Mouse (Mus musculus) mouse embryonic stem cell (cell line): Measurements from ENCODE around the gene Pitx3.

Experiments
- in situ Hi-C, 2 experiments: fragments of 300-500 bp; cut with MboI; formaldehyde crosslinking; loops; 1 replicate in 1 of 2; 3 replicates in 1 of 2; pipeline ENCODE4 v1.14.3; 2019 to 2020; ENCODE audit warnings: low sequenced_read_pairs in 2 of 2, low pct_unique_long_range_greater_than_20kb in 1 of 2, mixed read lengths in 1 of 2; ENCODE audit not compliant: unreplicated experiment in 1 of 2

Pitx3 gene

DNA sequence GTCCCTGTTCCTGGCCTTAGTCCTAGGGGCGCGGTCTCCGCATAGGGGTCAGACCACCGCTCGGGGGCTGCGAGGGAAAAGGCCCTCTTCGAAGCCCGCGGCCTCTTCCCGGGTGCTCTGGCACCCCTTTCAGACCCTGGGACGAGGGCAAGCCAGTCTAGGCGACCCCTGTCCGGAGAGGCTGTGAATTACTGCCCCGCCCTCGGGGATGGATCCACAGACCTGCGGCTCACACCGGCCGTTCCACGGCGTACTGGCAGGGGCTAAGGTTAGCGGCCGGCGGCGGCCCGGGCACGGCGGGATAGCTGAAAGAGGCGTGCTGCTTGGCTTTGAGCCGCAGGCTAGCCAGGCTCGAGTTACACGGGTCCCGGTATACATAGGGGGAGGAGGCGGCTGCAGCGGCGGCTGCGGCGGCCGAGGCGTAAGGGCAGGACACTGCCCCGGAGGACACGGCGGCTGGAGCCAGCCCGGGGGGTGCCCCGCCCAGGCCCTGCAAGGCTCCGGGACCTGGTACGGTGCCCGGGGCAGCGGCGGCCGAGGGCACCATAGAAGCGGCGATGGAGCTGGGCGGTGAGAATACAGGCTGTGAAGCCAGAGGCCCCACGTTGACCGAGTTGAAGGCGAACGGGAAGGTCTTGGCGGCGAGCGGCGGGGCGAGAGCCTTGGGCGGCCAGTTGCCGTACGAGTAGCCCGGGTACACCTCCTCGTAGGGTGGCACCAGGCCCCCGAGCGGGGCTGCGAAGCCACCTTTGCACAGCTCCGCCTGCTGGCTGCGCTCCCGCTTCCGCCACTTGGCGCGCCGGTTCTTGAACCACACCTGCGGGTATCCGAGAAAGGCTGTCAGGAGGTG lies 12.1 kb downstream of the Pitx3 start:
- in situ Hi-C loops, result loop anchor here in 1 of 2 experiments (10.0 kb wide), 2 partner anchors 119 to 169 kb away; partner anchors contain the start of gene Nfkb2

DNA sequence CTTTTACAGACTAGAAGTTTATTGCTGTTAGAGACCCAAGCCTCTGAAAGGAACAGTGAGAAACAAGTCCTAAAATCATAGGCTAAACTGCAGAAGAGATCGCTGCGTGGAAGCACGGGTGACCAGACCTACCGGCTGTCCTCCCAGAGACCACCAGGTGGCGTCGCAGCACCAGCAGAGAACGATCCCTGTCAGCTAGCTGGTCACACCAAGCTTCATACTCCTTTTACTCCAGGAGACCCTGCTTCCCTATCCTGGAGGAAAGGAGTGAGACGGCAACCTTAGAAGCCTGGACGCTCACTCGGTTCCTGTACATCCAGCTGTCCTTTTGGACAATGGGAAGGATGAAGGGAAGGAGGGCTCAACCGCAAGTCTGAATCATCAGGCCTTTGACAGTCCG lies 12.8 kb downstream of the Pitx3 start:
- in situ Hi-C loops, result loop anchor here in 1 of 2 experiments (10.0 kb wide), 2 partner anchors 120 to 170 kb away; partner anchors contain the start of gene Nfkb2

DNA sequence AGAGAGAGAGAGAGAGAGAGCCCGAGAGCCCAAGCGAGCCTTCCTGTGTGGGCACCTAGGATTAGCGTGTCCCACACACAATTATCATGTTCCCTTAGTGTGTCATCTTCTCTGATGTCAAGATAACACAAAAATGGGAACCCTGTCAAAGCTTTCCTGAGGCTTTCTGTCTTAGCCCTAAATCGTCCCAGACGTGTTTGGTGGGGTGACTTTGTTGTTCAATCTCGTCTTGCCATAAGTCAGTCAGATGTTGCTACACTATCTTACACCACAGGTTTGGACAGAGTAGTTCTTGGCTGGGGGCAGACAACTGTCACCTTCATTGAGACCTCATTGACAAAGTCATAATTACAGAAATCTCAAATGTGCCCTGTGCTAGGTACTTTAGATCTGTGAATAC lies 15.5 kb downstream of the Pitx3 start:
- in situ Hi-C loops, result loop anchor here in 1 of 2 experiments (10.0 kb wide), 2 partner anchors 122 to 172 kb away; partner anchors contain the start of gene Nfkb2

DNA sequence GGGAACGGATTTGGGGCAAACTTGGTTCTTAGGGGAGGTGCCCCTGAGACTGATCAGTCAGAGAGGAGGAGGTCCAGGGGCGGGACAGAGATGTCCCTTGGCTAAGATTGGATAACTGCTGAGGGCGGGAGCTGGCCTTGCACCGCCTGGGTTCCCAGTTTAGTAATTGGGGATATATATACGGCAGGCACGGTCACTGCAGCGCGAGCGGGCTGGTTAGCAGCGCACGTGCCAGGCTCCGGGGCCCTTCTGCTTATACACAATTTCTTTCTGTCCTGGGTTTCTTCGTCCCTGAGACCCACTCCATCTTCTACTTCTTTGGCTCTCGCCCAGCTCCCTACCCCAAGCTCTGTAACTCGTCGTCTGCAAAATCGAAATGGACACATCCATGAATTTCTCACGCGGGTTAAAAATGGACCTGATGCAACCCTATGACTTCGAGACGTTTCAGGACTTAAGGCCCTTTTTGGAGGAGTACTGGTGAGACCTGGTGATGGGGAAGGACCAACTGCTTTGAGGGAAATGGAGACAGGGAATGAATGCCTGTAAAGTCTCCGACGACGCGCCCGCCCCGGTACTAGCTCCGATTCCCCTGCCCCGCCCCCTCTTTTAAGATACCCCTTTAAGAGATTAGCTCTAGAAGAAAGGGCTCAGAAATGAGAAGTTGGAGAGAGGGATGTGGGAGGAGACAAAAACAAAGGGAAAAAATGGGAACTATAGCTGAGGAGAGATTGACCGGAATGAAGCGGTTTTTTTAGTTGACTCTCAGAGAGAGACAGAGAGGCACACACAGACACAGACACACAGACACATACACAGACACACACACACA lies 16.2 kb downstream of the Pitx3 start, which contains the start of gene Elovl3:
TSS of gene Elovl3 (plus strand) at position 204 of the 832 bp plus-strand sequence.
- in situ Hi-C loops, result loop anchor here in 1 of 2 experiments (10.0 kb wide), 2 partner anchors 123 to 173 kb away; partner anchors contain the start of gene Nfkb2

DNA sequence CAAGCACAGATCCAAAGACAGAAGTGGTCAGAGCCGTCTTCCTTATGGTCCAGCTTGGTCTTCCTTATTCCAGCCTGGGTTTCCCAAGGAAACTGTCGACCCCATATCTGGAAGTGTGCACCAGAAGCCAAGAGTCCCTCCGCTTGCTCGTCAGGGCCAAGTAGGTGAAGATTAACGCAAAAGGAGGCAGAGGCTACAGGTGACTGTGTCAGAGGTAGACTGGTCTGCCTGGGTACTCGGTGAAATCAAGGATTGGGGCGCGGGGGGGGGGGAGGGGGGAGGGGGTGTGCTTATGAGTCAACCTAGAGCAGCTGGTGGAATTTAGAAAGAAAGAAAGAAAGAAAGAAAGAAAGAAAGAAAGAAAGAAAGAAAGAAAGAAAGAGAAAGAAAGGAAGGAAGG lies 16.8 kb downstream of the Pitx3 start:
- in situ Hi-C loops, result loop anchor here in 1 of 2 experiments (10.0 kb wide), 2 partner anchors 124 to 174 kb away; partner anchors contain the start of gene Nfkb2

DNA sequence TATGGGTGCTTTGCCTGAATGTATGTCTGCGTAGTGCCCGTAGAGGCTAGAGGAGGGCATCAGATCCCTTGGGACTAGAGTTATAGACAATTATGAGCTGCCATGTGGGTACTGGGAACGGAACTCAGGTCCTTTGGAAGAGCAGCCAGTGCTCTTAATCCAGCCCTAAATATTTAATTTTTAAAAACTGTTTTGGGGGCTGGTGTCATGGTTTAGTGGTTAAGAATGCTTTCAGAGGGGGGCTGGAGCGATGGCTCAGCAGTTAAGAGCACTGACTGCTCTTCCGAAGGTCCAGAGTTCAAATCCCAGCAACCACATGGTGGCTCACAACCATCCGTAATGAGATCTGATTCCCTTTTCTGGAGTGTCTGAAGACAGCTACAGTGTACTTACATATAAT lies 18.4 kb downstream of the Pitx3 start:
- in situ Hi-C loops, result loop anchor here in 1 of 2 experiments (10.0 kb wide), 2 partner anchors 125 to 175 kb away; partner anchors contain the start of gene Nfkb2

DNA sequence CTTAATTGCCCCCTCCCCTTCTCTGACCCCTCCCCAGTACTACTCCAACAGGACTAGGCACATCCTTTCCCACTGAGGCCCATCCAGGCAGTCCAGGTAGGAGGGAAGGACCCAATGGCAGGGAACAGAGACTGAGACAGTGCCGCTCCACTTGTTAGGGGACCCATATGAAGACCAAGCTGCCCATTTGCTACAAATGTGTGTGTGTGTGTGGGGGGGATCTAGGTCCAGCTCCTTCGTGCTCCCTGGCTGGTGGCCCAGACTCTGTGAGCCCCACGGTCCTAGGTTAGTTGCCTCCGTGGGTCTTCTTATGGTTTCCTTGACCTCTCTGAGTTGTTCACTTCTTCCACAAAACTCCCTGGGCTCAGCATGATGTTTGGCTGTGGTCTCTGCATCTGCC lies 21.8 kb downstream of the Pitx3 start:
- in situ Hi-C loops, result no loop called here

DNA sequence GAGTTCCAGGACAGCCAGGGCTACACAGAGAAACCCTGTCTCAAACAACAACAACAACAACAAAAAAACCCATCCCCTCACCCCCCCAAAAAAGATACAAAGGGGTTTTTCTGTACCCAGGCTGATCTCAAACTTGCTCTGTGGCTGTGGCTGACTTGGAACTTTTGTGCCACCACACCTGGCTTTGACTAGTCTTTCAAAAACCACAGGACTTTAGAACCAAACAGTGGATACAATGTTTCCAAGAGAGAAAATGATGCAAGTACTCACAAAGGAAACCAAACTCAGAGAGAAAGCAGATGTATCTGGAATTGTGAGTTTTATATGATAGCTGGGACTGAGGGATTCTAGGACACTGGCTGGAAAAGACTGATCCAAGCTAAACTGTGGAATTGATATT lies 23.5 kb downstream of the Pitx3 start:
- in situ Hi-C loops, result no loop called here

DNA sequence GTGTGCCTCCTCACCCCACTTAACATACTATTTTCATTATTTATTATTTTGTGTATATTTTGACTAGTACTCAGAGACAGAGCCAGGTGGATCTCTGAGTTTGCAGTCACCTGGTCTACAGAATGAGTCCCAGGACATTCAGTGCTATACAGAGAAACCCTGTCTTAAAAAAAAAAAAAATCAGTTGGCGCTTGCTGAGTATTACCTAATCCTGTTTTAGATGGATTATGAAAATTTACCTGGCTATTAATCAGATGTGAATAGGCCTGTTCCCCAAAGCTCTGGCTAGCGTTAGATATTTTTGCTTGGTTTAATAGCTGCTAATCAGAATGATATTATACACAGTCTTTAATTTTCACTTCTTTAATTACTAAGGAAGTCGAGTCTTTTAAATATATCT lies 24.2 kb downstream of the Pitx3 start:
- in situ Hi-C loops, result no loop called here

DNA sequence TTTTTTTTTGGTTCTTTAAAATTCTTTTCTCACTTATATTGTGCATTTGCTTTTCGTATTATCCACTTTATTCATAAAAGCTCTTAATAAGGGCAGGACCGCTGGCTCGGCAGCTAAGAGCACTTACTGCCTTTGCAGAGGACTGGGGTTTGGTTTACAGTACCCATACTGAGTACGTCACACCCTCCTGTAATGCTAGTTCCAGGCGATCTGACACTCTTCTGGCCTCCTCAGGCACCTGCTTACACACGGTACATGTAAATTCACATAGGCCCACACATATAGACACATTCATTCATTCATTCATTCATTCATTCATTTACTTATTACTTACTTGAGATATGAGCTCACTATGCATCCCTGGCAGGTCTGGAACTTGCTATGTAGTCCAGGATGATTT lies 27.3 kb downstream of the Pitx3 start:
- in situ Hi-C loops, result no loop called here

DNA sequence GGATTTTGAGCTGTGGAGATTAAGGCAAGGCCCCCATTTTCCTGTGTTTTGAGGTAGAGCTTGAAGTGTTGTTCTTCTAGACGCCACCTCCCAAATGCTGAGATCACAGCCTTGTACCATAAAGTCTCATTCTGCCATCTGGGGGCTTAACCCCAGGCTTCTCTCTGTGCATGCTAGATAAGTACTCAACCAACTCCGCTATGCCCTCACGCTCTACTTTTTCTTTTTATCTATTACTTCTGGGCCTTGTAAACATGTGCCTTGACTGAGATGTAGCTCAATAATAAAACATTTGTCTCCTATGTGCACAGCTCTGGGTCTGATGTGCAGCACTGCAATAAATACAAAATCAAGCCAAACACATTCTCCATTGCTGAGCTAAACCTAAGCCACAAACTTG lies 28.7 kb downstream of the Pitx3 start:
- in situ Hi-C loops, result no loop called here

DNA sequence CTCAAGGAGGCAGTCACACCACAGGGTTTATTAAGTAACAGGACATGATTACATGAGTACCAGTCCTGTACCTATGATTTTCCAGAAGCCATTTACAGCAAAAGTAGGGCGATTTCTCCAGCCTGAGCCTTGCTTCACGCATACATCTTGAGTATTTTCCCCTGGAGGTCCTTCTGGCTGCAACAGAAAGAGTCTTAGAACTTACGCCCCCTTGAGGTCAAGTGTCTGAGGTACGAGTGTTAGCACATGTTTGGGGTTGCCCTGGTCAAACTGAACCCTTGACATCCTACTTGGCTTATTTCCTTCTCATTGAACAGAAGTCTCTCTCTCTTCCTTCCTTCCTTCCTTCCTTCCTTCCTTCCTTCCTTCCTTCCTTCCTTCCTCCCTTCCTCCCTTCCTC lies 33.5 kb downstream of the Pitx3 start:
- in situ Hi-C loops, result no loop called here

DNA sequence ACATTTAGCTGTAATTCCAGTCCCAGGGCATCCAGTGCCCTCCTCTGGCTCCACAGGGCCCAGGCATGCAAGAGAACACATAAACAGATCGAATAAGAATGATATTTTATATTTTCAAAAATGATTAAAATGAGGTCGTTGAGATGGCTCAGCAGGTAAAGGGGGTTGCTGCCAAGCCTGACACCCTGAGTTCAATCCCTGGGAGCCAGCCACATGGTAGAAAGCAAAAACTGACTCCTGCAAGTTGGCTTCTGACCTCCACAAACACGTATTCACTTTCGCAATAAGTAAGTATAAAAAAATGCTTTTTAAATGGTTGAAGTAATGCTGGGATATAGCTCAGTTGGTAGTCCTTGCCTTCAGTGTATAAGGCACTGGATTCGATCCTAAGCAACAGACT lies 37.3 kb downstream of the Pitx3 start:
- in situ Hi-C loops, result no loop called here

DNA sequence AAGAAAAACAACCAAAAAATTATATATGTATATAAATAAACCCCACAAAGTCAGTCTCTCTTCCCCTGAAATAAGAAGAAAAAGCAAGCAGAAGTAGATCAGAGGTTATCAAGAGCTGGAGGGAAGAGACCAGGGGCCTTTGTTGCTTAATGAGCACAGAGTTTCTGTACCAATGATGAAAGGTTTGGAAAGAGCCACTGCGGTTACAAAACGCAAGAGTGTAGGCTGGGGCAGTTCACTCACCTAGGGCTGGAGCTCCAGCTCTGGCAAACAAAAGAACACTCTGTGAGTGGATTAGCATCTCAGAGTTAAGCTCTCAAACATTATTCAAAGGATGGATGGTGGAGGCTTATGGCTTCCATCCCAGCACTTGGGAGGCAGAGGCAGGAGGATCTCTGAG lies 37.9 kb downstream of the Pitx3 start:
- in situ Hi-C loops, result no loop called here

DNA sequence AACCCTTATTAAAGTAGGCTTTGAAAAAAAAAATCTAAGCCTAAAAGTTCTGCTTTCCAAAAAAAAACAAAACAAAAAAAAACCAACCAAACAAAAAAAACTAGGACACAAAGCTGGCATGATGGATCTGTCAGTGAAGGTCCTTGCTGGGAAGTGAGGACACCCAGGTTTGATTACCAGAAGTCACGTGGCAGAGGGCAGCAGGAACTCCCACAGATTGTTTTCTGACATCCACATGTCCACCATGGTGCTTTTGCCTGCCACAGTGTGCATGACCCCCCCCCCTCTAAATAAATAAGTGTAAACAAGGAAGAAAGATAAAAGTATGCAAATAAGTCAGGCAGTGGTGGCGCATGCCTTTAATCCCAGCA lies 44.0 kb downstream of the Pitx3 start:
- in situ Hi-C loops, result no loop called here

DNA sequence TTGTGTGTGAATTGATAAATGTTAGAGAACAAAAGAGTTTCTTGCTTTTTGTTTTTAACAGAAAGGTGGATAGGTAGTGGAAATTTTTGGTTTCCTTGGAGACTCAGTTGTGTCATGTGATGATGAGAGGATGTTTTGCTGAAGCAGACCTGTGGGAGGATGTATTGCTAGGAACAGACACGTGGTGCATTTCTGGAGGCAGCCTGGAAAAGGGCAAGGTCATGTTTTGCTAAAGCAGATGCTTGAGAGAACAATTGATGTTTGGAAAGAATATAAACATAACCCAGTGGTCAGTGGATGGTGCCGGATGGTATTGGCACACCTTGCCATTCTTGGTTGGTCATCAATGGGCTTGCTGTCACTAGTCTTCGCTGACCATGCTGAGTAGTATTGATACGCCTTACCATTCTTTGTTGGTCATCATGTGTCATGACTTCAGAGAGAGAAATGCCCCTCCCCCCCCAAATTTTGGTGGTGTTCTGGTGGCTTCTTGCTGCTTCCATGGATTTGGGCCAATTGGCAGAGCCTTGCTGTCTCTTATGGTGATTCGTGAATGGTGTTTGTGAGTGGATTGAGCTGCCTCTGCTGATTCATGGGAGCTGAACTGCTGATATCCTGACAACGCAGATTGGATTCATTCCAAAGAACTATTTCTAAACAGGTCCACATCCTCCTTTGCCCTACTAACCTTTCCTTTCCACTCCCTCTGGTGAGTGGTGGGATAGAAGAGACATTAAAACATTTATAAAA lies 44.5 kb downstream of the Pitx3 start:
- in situ Hi-C loops, result no loop called here

DNA sequence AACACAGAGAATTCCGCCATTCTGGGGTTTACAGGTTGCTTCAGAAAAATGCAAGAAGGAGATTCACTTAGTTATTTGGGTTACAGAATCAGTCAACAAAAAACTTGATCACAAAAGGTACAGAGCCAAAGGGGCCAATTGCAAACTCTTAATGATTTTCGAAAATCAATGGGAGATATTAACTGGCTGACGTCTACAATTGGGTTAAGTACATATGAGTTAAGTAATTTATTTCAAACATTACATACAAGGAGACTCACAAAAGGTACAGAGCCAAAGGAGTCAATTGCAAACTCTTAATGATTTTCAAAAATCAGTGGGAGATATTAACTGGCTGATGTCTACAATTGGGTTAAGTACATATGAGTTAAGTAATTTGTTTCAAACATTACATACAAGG lies 48.6 kb downstream of the Pitx3 start:
- in situ Hi-C loops, result no loop called here

DNA sequence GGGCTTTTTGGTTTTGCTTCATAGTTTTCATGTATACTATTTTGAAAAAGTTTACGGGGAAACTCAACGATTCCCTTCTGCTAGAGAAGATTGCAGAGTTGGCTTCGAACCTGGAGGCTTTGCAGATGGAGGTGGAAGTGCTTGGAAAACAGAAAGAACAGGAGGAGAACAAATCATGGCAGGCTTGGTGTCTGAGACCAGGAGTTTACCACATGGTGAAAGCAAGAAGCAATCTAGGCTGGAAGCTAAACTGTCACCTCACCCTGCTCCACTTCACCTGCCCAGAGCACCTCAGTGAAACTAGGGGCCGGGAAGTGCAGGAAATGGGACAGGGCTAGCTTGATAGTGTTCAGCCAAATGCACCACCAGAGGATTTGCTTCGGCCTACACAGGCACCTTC lies 51.7 kb downstream of the Pitx3 start:
- in situ Hi-C loops, result no loop called here
